Mouse (Mus musculus) embryonic facial prominence, embryonic 14.5 days (tissue): ENCODE data around the gene Cptp. TPM values are rescaled to one million over a fixed set of nuclear protein-coding genes. Genes with fewer than 3 reads are reported as not detected.

Source experiments
- ATAC-seq: fragments of 200-750 bp; cut with Nextera tagmentation; 2 replicates; pipeline ENCODE4 v1.8.0; 2017; ENCODE audit warnings: low read depth, moderate number of reproducible peaks, moderate TSS enrichment
- DNase-seq: peaks from one replicate; pipeline ENCODE4 v3.0.0-alpha.2; 2015; ENCODE audit warnings: low spot score
- H3K27ac ChIP-seq: fragments of 300-500 bp; sonication (generic); replicated peaks from 2 replicates; pipeline ENCODE4 v1.5.1; 2014; ENCODE audit warnings: low read depth, mild to moderate bottlenecking, low read length, moderate library complexity
- H3K27me3 ChIP-seq: fragments of 300-500 bp; sonication (generic); replicated peaks from 2 replicates; pipeline ENCODE4 v1.6.1; 2014; ENCODE audit warnings: low read length; ENCODE audit not compliant: control insufficient read depth, insufficient read depth
- H3K36me3 ChIP-seq: fragments of 300-500 bp; sonication (generic); 2 replicates; pipeline ENCODE4 v1.6.1; 2014; ENCODE audit warnings: low read length, mixed read lengths; ENCODE audit not compliant: control insufficient read depth, insufficient read depth
- H3K4me1 ChIP-seq: fragments of 300-500 bp; sonication (generic); 2 replicates; pipeline ENCODE4 v1.6.1; 2014; ENCODE audit warnings: antibody characterized with exemption, low read length; ENCODE audit not compliant: control insufficient read depth, insufficient read depth
- H3K4me2 ChIP-seq: fragments of 300-500 bp; sonication (generic); 2 replicates; pipeline ENCODE4 v1.6.1; 2014; ENCODE audit warnings: low read depth, mild to moderate bottlenecking, low read length, moderate library complexity, mixed read lengths
- H3K4me3 ChIP-seq: fragments of 300-500 bp; sonication (generic); 2 replicates; pipeline ENCODE4 v1.5.1; 2014; ENCODE audit warnings: low read depth, mild to moderate bottlenecking, low read length
- H3K9ac ChIP-seq: fragments of 300-500 bp; sonication (generic); 2 replicates; pipeline ENCODE4 v1.6.1; 2014; ENCODE audit warnings: low read depth, mild to moderate bottlenecking, low read length, moderate library complexity, mixed read lengths
- H3K9me3 ChIP-seq: fragments of 300-500 bp; sonication (generic); 2 replicates; pipeline ENCODE4 v1.6.1; 2016; ENCODE audit warnings: low read length; ENCODE audit not compliant: control insufficient read depth
- WGBS: fragments of 180-500 bp; shearing (Covaris S2); extraction: QIAGEN DNeasy Blood & Tissue Kit; methylation state at CpG from one replicate; pipeline ENCODE4 v1.1.7; 2014; 5-methylcytosine and 5-hydroxymethylcytosine counted together
- polyA plus RNA-seq: library from polyadenylated mRNA; unstranded; fragments of >200 nt; fragmentation: Nextera tagmentation; extraction: Ambion mirVana; gene quantifications from 2 replicates; pipeline ENCODE4 v1.2.1, GENCODE M21; 2014

Gene Cptp
- polyA plus RNA-seq, 1 experiment from 2014 or later = 15.6 TPM

DNA sequence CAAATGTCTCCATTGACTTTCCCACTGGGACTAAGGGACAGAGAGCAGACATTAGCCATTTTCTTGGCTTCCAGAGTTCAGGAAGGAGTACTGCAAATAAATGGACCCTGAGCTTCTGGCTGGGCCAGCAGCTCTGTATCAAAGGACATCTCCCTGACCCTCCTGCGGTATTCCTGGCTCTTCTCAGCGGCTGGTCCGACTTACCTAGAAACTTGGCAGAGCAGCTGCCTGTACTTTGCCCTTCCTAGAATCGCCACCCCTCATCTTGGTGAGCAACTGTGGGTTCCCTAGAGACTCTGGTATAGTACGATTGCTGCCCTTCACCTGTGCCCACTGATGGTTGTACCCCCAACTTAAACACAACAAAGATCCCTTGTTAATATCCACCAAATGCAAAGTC, 26.0 kb downstream of the Cptp start:
- Histone ChIP-seq H3K27me3 (no peaks in the 10 kb centered on the region), H3K36me3 (peaks cover 14% of the 10 kb centered on the region; the same call in 1 of the 2 replicates), H3K4me2 (no peak overlapping the region), H3K9me3 (no peaks in the 10 kb centered on the region), H3K4me3 (no peak overlapping the region), H3K9ac (no peak overlapping the region), H3K27ac (no peak overlapping the region), H3K4me1 (peaks cover 31% of the 10 kb centered on the region)
- DNase-seq = no peak
- no peak for ATAC-seq
- WGBS = 89% methylated on average over 5 of the region's 5 CpGs

DNA sequence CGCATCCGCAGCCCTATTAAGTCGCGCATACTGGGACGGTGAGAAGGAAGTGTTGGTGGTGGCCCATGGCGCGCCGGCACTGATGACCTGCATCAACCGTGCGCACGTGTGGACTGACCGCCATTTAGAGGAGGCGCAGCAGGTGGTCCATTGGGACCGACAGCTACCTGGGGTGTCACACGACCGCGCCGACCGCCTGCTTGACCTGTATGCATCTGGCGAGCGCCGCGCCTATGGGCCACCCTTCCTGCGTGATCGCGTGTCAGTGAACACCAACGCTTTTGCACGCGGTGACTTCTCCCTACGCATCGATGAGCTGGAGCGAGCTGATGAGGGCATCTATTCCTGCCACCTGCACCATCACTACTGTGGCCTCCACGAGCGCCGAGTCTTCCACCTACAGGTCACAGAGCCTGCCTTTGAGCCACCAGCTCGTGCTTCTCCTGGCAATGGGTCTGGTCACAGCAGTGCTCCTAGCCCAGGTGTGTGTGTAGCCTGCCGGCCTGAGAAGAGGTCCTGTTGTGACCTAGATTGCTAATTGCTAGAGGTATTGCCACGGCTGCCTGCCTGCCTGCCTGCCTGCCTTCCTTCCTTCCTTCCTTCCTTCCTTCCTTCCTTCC, 27.5 kb downstream of the Cptp start:
- Histone ChIP-seq H3K4me1 (peaks cover 34% of the 10 kb centered on the region), H3K9me3 (no peaks in the 10 kb centered on the region), H3K9ac (no peak overlapping the region), H3K4me3 (peak overlapping the region; percentile 52), H3K4me2 (peak overlapping the region; percentile 94), H3K27ac (no peak overlapping the region), H3K36me3 (peaks cover 14% of the 10 kb centered on the region; the same call in 1 of the 2 replicates), H3K27me3 (no peaks in the 10 kb centered on the region)
- DNase-seq (no peak), ATAC-seq (no peak)
- WGBS = 42% methylated on average over 38 of the region's 38 CpGs

DNA sequence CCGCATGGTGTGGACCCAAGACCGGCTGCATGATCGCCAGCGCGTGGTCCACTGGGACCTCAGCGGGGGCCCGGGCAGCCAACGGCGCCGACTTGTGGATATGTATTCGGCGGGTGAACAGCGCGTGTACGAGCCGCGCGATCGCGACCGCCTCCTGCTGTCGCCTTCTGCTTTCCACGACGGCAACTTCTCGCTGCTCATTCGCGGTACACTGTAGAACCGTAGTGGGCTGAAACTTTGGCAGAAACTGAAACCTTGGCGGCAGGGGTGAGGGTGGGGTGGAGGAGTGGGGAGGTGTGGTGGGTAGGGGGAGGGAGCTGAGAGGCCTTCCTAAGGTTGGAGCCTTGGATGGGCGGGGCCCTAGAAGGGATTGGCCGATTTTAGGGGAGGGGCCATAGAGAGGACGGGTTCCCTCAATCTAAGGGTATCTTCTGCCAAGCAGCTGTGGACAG, 28.2 kb downstream of the Cptp start:
- peak overlapping the region; percentile 81 for H3K27ac ChIP-seq
- under 1% methylated on average over 31 of the region's 32 CpGs for WGBS
- no peaks in the 10 kb centered on the region for H3K9me3 ChIP-seq
- no peaks in the 10 kb centered on the region for H3K27me3 ChIP-seq
- H3K9ac ChIP-seq = peak overlapping the region; percentile 69
- peaks cover 14% of the 10 kb centered on the region; the same call in 1 of the 2 replicates for H3K36me3 ChIP-seq
- peak; percentile 58 for ATAC-seq
- H3K4me2 ChIP-seq = peak overlapping the region; percentile 94
- H3K4me1 ChIP-seq = peaks cover 30% of the 10 kb centered on the region
- H3K4me3 ChIP-seq = peak overlapping the region; percentile 52
- peak; percentile 89 for DNase-seq

DNA sequence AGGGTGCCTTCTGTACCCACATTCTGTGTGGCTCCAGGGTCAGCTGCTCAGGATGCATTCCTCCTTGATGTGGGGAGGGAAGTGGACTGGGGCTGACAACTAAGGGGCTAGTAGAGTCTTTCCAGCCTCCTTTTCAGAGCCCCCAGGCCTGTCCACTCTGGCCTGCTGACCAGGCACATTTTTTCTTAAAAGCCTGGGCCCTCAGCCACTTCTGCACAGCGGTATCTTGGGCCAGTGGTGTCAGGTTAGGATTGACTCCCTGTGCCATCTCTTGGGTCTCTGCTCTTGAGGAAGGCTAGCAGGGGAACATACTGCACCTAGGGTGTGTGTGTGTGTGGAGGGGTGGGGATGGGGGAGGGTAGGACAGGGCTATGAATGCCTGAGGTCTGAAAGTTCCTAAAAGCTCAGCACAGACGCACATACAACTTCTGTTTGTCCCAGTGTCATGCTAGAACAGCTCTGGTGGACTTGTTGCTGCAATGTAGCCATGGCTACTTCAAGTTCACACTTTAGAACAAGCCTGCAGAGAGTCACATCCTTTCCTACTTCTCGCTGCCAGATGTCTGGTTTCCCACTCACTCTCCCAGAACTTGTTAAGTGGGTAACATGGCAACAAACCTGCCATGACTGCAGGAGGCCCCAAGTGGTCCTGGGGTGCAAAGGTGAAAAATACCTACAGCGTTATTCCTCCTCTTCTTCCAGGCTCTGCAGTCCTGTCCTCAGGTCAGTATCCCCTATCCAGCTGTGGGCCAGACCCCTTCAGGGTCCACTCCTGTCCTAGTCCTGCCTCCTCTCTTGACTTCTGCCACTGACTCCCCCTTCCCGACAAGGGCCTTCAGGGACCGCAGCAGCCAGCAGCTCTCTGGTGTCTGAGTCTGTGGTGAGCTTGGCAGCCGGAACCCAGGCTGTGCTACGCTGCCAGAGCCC, 28.9 kb downstream of the Cptp start:
- WGBS = 4% methylated on average over 7 of the region's 8 CpGs
- H3K27me3 ChIP-seq = no peaks in the 10 kb centered on the region
- no peaks in the 10 kb centered on the region for H3K9me3 ChIP-seq
- peak overlapping the region; percentile 69 for H3K9ac ChIP-seq
- DNase-seq (no peak), ATAC-seq (no peak)
- H3K4me1 ChIP-seq = peaks cover 30% of the 10 kb centered on the region
- H3K4me2 ChIP-seq = peak overlapping the region; percentile 94
- peak overlapping the region; percentile 52 for H3K4me3 ChIP-seq
- H3K36me3 ChIP-seq = peaks cover 14% of the 10 kb centered on the region; the same call in 1 of the 2 replicates
- H3K27ac ChIP-seq = peak overlapping the region; percentile 81

DNA sequence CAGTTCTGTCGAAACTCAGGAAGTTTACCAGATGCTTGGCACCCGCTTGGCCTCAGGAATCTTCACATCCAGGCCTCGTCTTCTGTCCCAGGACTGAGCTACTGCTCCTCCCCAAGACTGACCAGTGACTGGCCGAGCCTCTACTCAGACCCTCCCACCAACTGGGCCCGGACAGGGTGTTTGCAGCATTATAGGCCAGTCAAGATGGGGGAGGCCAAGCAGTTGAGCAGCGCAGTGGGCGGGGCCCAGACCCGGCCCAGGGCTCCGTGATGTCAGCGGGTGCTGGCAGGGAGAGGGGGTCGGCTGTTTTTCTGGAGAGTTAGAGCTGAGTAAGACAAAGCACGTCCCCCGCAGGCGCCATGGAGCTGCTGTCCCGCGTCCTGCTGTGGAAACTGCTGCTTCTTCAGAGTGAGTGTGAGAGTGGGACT, 29.7 kb downstream of the Cptp start, which contains the start of gene Mxra8:
Mxra8 (plus strand) TSS at position 198 of the 428 bp plus-strand sequence.
- Histone ChIP-seq H3K27me3 (no peaks in the 10 kb centered on the region), H3K4me2 (peak within 1 kb of the TSS; percentile 94), H3K4me1 (peaks cover 30% of the 10 kb centered on the region), H3K4me3 (peak within 1 kb of the TSS; percentile 52), H3K9me3 (no peaks in the 10 kb centered on the region), H3K36me3 (peaks cover 14% of the 10 kb centered on the region; the same call in 1 of the 2 replicates), H3K27ac (peak within 1 kb of the TSS; percentile 81), H3K9ac (peak within 1 kb of the TSS; percentile 69)
- DNase-seq = peak; percentile 92
- ATAC-seq = peak; percentile 84
- WGBS = 6% methylated on average over 16 of the region's 16 CpGs

DNA sequence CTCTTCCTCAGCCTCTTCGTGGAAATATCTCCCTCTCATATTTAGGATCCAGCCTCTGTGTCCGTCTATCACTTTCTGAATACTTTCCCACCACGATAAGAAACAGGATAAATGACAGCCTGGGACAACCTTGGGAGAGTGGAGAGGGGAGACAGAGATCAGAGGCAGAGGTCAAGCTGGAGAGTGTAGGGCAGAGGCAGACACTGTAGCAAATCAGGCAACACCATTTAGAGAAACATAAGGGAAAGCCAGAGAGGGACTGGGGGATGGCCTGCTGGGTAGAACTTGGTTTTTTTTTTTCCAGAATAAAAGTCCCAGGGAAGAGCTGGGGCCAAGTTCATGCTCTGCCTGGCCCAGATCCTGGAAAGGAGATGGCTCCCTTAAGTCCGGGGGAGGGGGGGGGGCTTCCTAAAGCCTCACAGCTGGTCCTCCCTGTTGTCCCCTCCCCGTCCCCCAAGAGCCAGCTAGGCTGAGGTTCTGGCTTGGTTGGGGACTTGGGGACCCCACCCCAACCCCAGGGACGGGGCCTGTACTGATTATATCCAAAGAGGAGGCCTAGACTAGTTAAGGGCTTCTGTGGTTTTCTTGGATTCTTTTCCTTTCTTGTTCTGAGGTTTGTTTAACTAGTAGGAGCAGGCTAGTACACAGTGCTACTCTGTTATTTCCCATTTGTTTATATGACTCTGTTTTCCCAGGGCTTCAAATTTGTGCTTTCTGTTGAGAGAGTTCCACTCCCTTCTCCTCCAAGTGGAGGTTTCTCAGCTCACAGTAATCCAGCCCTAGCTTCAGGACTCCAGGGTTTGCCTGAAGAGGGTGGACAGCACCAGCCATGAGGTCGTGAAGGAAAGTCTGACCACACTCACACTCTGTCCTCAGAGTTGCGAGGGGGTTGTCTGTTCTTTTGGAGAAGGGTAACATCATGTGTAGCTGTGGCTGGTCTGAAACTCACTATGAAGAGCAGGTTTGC, 30.8 kb downstream of the Cptp start:
- ATAC-seq (no peak), DNase-seq (peak; percentile 64)
- Histone ChIP-seq H3K4me2 (peak overlapping the region; percentile 94), H3K9me3 (no peaks in the 10 kb centered on the region), H3K4me1 (peaks cover 36% of the 10 kb centered on the region), H3K9ac (0 out of 2 replicates have a peak overlapping the region, but pooled peaks have one; percentile 69), H3K27ac (peak overlapping the region; percentile 81), H3K4me3 (no peak overlapping the region), H3K27me3 (no peaks in the 10 kb centered on the region), H3K36me3 (peaks cover 9% of the 10 kb centered on the region; the same call in 1 of the 2 replicates)
- WGBS = 60% methylated on average over 8 of the region's 8 CpGs

DNA sequence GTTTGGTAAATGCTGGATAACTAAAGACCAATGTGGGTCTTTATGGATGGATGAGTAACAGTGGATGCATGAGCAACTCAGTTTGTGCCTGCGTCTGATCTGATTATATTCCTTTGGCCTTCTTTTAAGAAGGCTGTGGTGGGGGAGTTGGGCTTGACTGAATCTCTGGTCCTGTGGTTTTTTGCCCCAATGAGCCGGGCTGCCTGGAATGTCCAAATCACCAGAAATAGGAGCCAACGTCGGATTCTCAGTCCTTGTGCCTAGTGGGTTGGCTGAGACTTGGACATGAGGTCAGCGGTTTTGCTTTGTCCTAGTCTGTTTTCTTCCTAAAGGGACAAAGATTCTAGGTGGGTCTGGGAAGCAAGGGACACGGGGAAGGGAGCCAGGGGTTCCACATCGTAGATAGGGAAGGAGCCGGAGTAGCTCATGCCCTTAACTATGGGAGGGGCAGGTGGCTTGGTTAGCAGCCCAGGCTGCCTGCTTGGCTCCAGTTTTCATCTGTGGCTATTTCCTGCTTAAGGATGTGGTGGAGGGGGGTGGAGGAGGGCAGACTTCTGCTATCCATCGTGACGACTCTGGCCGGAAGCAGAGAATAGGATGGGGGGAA, 31.7 kb downstream of the Cptp start:
- Histone ChIP-seq H3K27me3 (no peaks in the 10 kb centered on the region), H3K4me3 (no peak overlapping the region), H3K9me3 (no peaks in the 10 kb centered on the region), H3K4me1 (peaks cover 39% of the 10 kb centered on the region), H3K27ac (peak overlapping the region; percentile 81), H3K9ac (0 out of 2 replicates have a peak overlapping the region, but pooled peaks have one; percentile 25), H3K36me3 (peaks cover 16% of the 10 kb centered on the region), H3K4me2 (peak overlapping the region; percentile 18; the same call in 1 of the 2 replicates)
- WGBS = 75% methylated on average over 11 of the region's 11 CpGs
- DNase-seq (peak; percentile 56), ATAC-seq (no peak)
